Mouse (Mus musculus) layer of hippocampus, postnatal 14 days (tissue): ENCODE measurements around the gene Cyp2d40. TPM values are rescaled to one million over a fixed set of nuclear protein-coding genes. Genes with fewer than 3 reads are reported as not detected.

ENCODE experiments used
- microRNA-seq, 2 experiments: library from miRNA; unstranded; fragments of <30 nt; microRNA quantifications; one replicate each; pipeline ENCODE4 v1.2.0; 2021
- total RNA-seq, 2 experiments: library from RNA; stranded (reverse); gene quantifications; 2 replicates each; pipeline ENCODE4 v1.2.3; 2021

The Cyp2d40 gene
- total RNA-seq, 2 experiments from 2014 or later, result not detected

Small RNAs within 50 kb of the gene (microRNA-seq; reads per million reads assigned to microRNA genes)
- 0 reads per million in 2 experiments for gene Gm27618

Other genes starting within 250 kb of the Cyp2d40 start
- gene Cyp2d12, start 209.1 kb downstream of the Cyp2d40 start, total RNA-seq, result not detected
- gene Cyp2d34, start 143.2 kb downstream of the Cyp2d40 start, total RNA-seq, result not detected
- gene Cyp2d26, start 30.1 kb upstream of the Cyp2d40 start, total RNA-seq, result not detected
- 100 to 1,000 TPM; 155 to 157 TPM for gene Tcf20, start 223.7 kb upstream of the Cyp2d40 start, total RNA-seq